Mouse (Mus musculus) E14TG2a.4 (cell line): Measurements from ENCODE around the gene Adk.

Experiments
- CTCF ChIP-seq: conservative IDR thresholded peaks from 2 replicates; pipeline ENCODE4 v1.5.1; 2014; ENCODE audit warnings: low read length
- NANOG ChIP-seq: IDR thresholded peaks from 2 replicates; pipeline ENCODE4 v1.6.1; 2014; ENCODE audit warnings: borderline replicate concordance, low read length, mixed read lengths

DNA sequence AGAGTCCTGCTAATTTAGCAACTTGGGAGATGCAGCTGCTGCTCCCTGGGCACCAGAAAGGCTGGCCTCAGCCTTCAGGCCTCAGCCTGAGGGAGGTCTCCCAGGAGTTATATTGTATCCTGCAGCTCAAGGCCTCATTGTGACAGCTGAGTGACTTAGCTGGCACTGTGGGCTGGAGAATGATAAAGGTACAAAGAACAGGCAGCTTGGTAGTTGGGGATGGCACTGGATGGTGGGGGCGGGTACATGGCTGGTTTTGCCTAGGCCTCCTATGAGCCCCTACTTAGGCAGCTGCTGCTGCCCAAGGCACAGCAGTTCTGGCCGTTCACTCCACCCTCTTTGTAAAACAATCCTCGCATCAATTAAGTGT, 436.7 kb downstream of the Adk start:
- TF ChIP-seq CTCF (no peak), NANOG (no peak)
